Mouse (Mus musculus): ENCODE measurements around the gene Mkrn2os. TPM values are rescaled to one million over a fixed set of nuclear protein-coding genes. Genes with fewer than 3 reads are reported as not detected.

Gene Mkrn2os
- total RNA-seq, 1 experiment, result 0.22 TPM

DNA sequence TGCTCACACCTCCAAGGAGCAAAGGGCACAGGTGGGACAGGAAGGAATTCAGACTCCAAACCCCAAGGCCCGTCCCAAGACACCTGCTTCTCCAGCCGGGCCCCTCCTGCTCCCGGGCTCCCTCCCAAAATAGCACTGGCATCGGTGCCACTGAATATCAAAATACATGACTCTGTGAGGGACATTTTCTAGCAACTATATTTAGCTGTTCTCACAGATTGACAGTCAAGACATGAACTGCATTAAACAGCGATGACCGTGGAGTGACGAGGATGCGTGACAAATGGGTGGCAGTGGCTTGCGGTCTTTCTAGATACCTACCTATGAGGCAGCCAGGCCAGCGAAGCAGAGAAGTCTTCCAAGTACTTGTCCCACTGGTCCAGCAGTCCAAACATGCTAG is 6.1 kb downstream of the Mkrn2os start:
- Histone ChIP-seq H3K4me3 (ENCODE audit: insufficient read depth in 1 of 2, low read depth in 1 of 2, low read length in 2 of 2, poor library complexity in 1 of 2, severe bottlenecking in 1 of 2) (no peak overlapping the region), H3K36me3 (ENCODE audit: control insufficient read depth, insufficient read depth, low read length, poor library complexity, severe bottlenecking) (no peaks in the 10 kb centered on the region), H3K9ac (ENCODE audit: insufficient read depth, low read depth, low read length, poor library complexity, severe bottlenecking) (no peak overlapping the region), H3K9me3 (ENCODE audit: control insufficient read depth, insufficient read depth, low read depth, low read length) (no peaks in the 10 kb centered on the region), H3K27ac (ENCODE audit: insufficient read depth, low read depth, low read length, poor library complexity, severe bottlenecking) (no peak overlapping the region), H3K4me1 (ENCODE audit: control insufficient read depth in 2 of 2, insufficient read depth in 2 of 2, low read length in 2 of 2, poor library complexity in 1 of 2) (no peaks in the 10 kb centered on the region; a peak in 1 of 4 replicates)
- TF ChIP-seq ZC3H11A (IDR thresholded peaks at IDR 0.05; ENCODE audit: borderline replicate concordance, low read depth, low read length), result no peak
- TF ChIP-seq CHD2 (IDR thresholded peaks at IDR 0.05; ENCODE audit: low read depth, low read length), result no peak
- TF ChIP-seq MAFK (IDR thresholded peaks at IDR 0.05; ENCODE audit: insufficient read depth, low read depth, low read length), result no peak
- TF ChIP-seq HCFC1 (IDR thresholded peaks at IDR 0.05; ENCODE audit: borderline replicate concordance, insufficient read depth, low read length), result no peak
- no peak for TF ChIP-seq ZNF384 (IDR thresholded peaks at IDR 0.05; ENCODE audit: low read depth, low read length)
- in situ Hi-C loops (cut with MboI; ENCODE audit: low sequenced_read_pairs in 2 of 2, unreplicated experiment in 2 of 2), result no loop called here
- DNase-seq (ENCODE audit: low read depth, low spot score), result no peak

DNA sequence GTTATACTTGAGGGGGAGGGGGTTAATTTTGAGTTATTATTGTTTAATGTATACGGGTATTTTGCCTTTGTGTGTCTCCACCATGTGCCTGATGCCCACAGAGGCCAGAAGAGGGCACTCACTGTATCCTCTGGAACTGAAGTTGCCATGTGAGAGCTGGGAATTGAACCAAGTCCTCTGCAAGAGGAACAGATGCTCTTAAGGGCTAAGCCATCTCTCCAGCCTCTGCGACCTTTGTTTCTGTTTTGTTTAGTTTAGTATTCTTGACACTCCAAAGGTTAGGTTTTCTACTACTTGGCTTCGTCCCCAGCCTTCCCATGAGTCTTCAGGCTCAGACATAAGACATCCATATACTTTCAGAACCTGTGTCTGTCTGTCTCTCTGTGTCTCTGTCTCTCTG is 8.2 kb downstream of the Mkrn2os start:
- no peak overlapping the region for H3K9ac ChIP-seq (ENCODE audit: insufficient read depth, low read depth, low read length, poor library complexity, severe bottlenecking)
- TF ChIP-seq MAFK (IDR thresholded peaks at IDR 0.05; ENCODE audit: insufficient read depth, low read depth, low read length), result no peak
- TF ChIP-seq CHD2 (IDR thresholded peaks at IDR 0.05; ENCODE audit: low read depth, low read length), result no peak
- no peak for TF ChIP-seq HCFC1 (IDR thresholded peaks at IDR 0.05; ENCODE audit: borderline replicate concordance, insufficient read depth, low read length)
- no peak for TF ChIP-seq ZC3H11A (IDR thresholded peaks at IDR 0.05; ENCODE audit: borderline replicate concordance, low read depth, low read length)
- TF ChIP-seq ZNF384 (IDR thresholded peaks at IDR 0.05; ENCODE audit: low read depth, low read length), result no peak
- H3K36me3 ChIP-seq (ENCODE audit: control insufficient read depth, insufficient read depth, low read length, poor library complexity, severe bottlenecking), result peaks cover 4% of the 10 kb centered on the region; the same call in 1 of the 2 replicates
- no peaks in the 10 kb centered on the region for H3K9me3 ChIP-seq (ENCODE audit: control insufficient read depth, insufficient read depth, low read depth, low read length)
- H3K4me3 ChIP-seq (ENCODE audit: insufficient read depth in 1 of 2, low read depth in 1 of 2, low read length in 2 of 2, poor library complexity in 1 of 2, severe bottlenecking in 1 of 2), result no peak overlapping the region
- no peak overlapping the region for H3K27ac ChIP-seq (ENCODE audit: insufficient read depth, low read depth, low read length, poor library complexity, severe bottlenecking)
- in situ Hi-C loops (cut with MboI; ENCODE audit: low sequenced_read_pairs in 2 of 2, unreplicated experiment in 2 of 2), result no loop called here
- DNase-seq (ENCODE audit: low read depth, low spot score), result no peak
- H3K4me1 ChIP-seq (ENCODE audit: control insufficient read depth in 2 of 2, insufficient read depth in 2 of 2, low read length in 2 of 2, poor library complexity in 1 of 2), result no peaks in the 10 kb centered on the region; a peak in 1 of 4 replicates

DNA sequence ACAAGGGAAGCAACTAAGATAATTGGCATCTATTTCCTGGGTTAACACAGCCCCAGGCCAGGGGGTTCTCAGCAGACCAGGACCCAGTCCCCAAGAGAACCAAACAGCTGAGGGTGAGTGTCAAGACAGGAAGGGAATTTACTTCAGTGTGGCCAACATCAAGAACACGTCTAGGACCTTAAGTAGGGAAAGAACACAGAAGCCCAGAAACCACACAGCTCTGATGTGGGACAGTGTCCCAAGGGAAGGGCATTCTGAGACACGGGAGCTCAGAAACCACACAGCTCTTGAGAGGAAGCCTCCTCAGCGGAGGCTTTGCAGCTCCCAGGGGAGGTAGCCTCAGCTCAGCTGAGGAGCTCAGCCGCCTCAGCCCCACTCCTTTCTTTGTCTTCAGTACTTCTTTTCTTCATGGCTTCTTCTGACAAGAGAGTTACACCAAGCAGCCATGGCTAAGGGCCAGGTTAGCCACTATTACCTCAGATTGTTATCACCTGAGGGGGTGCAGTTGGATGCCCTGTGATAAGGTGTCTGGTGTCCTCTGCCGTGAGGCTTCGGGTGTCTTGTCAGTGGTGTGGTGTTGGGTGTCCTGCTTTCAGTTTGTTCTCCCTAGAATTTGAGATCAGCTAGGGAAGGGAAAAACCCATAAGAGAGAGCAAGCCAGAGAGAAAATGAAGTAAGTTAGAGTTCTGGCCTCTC is 8.8 kb downstream of the Mkrn2os start:
- in situ Hi-C loops (cut with MboI; ENCODE audit: low sequenced_read_pairs in 2 of 2, unreplicated experiment in 2 of 2), result no loop called here
- H3K4me3 ChIP-seq (ENCODE audit: insufficient read depth in 1 of 2, low read depth in 1 of 2, low read length in 2 of 2, poor library complexity in 1 of 2, severe bottlenecking in 1 of 2), result no peak overlapping the region
- peaks cover 4% of the 10 kb centered on the region for H3K36me3 ChIP-seq (ENCODE audit: control insufficient read depth, insufficient read depth, low read length, poor library complexity, severe bottlenecking)
- DNase-seq (ENCODE audit: low read depth, low spot score), result no peak
- H3K9me3 ChIP-seq (ENCODE audit: control insufficient read depth, insufficient read depth, low read depth, low read length), result no peaks in the 10 kb centered on the region
- TF ChIP-seq ZC3H11A (IDR thresholded peaks at IDR 0.05; ENCODE audit: borderline replicate concordance, low read depth, low read length) (no peak), ZNF384 (IDR thresholded peaks at IDR 0.05; ENCODE audit: low read depth, low read length) (no peak), MAFK (IDR thresholded peaks at IDR 0.05; ENCODE audit: insufficient read depth, low read depth, low read length) (no peak), HCFC1 (IDR thresholded peaks at IDR 0.05; ENCODE audit: borderline replicate concordance, insufficient read depth, low read length) (no peak), CHD2 (IDR thresholded peaks at IDR 0.05; ENCODE audit: low read depth, low read length) (no peak)
- no peaks in the 10 kb centered on the region; a peak in 1 of 4 replicates for H3K4me1 ChIP-seq (ENCODE audit: control insufficient read depth in 2 of 2, insufficient read depth in 2 of 2, low read length in 2 of 2, poor library complexity in 1 of 2)
- H3K9ac ChIP-seq (ENCODE audit: insufficient read depth, low read depth, low read length, poor library complexity, severe bottlenecking), result no peak overlapping the region
- no peak overlapping the region for H3K27ac ChIP-seq (ENCODE audit: insufficient read depth, low read depth, low read length, poor library complexity, severe bottlenecking)

DNA sequence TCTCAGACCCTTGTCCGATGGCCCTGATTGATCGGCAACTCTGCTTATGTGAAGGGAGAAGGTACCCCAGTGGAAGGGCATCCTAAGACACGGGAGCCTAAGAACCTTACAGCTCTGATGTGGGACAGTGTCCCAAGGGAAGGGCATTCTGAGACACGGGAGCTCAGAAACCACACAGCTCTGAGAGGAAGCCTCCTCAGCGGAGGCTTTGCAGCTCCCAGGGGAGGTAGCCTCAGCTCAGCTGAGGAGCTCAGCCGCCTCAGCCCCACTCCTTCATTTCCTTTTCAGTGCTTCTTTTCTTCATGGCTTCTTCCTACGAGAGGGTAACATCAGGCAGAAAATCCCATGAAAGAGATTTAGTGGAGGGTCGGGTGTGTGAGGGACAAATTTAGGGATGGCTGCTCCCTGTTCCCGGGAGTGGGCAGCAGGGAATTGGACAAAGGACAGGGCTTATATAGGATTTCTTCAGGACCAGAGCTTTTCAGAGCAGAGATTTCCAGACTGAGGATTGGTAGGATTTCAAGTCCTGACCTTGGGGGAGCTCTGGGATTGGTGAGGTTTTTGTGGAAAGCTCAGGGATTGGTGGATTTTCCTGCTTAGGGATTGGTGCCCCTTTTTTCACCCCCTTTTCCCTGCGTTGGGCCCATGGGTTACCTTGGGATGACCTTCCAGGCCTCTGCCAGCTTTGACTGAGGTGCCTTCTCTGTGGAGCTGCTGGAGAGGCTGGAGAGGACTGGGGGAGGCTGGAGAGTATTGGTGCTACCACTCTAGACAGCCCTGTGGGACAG is 9.9 kb downstream of the Mkrn2os start:
- H3K4me1 ChIP-seq (ENCODE audit: control insufficient read depth in 2 of 2, insufficient read depth in 2 of 2, low read length in 2 of 2, poor library complexity in 1 of 2), result no peaks in the 10 kb centered on the region; a peak in 1 of 4 replicates
- H3K36me3 ChIP-seq (ENCODE audit: control insufficient read depth, insufficient read depth, low read length, poor library complexity, severe bottlenecking), result peaks cover 10% of the 10 kb centered on the region
- TF ChIP-seq HCFC1 (IDR thresholded peaks at IDR 0.05; ENCODE audit: borderline replicate concordance, insufficient read depth, low read length) (no peak), CHD2 (IDR thresholded peaks at IDR 0.05; ENCODE audit: low read depth, low read length) (no peak), ZC3H11A (IDR thresholded peaks at IDR 0.05; ENCODE audit: borderline replicate concordance, low read depth, low read length) (no peak), ZNF384 (IDR thresholded peaks at IDR 0.05; ENCODE audit: low read depth, low read length) (no peak), MAFK (IDR thresholded peaks at IDR 0.05; ENCODE audit: insufficient read depth, low read depth, low read length) (no peak)
- no peak overlapping the region for H3K27ac ChIP-seq (ENCODE audit: insufficient read depth, low read depth, low read length, poor library complexity, severe bottlenecking)
- no peaks in the 10 kb centered on the region for H3K9me3 ChIP-seq (ENCODE audit: control insufficient read depth, insufficient read depth, low read depth, low read length)
- in situ Hi-C loops (cut with MboI; ENCODE audit: low sequenced_read_pairs in 2 of 2, unreplicated experiment in 2 of 2), result no loop called here
- no peak overlapping the region for H3K9ac ChIP-seq (ENCODE audit: insufficient read depth, low read depth, low read length, poor library complexity, severe bottlenecking)
- no peak overlapping the region for H3K4me3 ChIP-seq (ENCODE audit: insufficient read depth in 1 of 2, low read depth in 1 of 2, low read length in 2 of 2, poor library complexity in 1 of 2, severe bottlenecking in 1 of 2)
- DNase-seq (ENCODE audit: low read depth, low spot score), result no peak
